Comparison of ENCODE assay signal across 22 mouse cellular contexts in genomic region chr10:69643481-69643880, GRCm38 (mm10).
A peak's percentile ranks its signal among the peaks of the same experiment; 100 is the strongest.
DNase-seq lines count a peak whose midpoint lies in the region; ATAC-seq and TF ChIP-seq lines count a peak whose summit lies in the region.
"Had no signal": no experiment of that assay in that cellular context is flagged by ENCODE, and none has a peak within 500 bp of the region (broad histone marks: within the 10 kb centered on the region; RNA-seq: fewer than 3 reads in every experiment).

No protein-coding gene starts in this region.

- no peak overlapping the region for H3K9ac ChIP-seq in heart, embryonic 11.5 days (ENCODE audit: low read depth, low read length)
- H3K9ac ChIP-seq: forebrain, embryonic 15.5 days; hindbrain, embryonic 14.5 days; liver, embryonic 13.5 days; lung, embryonic 15.5 days; midbrain, embryonic 13.5 days had no signal

- H3K4me3 ChIP-seq in gastrocnemius, adult 2 months, result no peak overlapping the region
- no peak overlapping the region for H3K4me3 ChIP-seq in layer of hippocampus, adult 2 months
- no peak overlapping the region for H3K4me3 ChIP-seq in cortical plate, adult 2 months (ENCODE audit: insufficient read depth, low read length)
- H3K4me3 ChIP-seq in heart, embryonic 11.5 days (ENCODE audit: low read depth, low read length), result no peak overlapping the region
- H3K4me3 ChIP-seq: erythroblast, embryonic 14.5 days; forebrain, embryonic 15.5 days; heart, adult 2 months; limb, embryonic 10.5 days; liver, embryonic 13.5 days; lung, embryonic 15.5 days; midbrain, embryonic 13.5 days; myocyte had no signal

- peak; percentile 44; the same call in 1 of the 2 replicates for ATAC-seq in heart, embryonic 11.5 days (replicated peaks; ENCODE audit: insufficient number of reproducible peaks, low FRiP score, low TSS enrichment)
- ATAC-seq: forebrain, embryonic 15.5 days; intestine, embryonic 16.5 days; midbrain, embryonic 13.5 days had no signal

- H3K4me1 ChIP-seq in cortical plate, adult 2 months (ENCODE audit: control insufficient read depth, insufficient read depth, low read length), result peaks cover 4% of the 10 kb centered on the region; the same call in 1 of the 2 replicates
- peaks cover 28% of the 10 kb centered on the region for H3K4me1 ChIP-seq in heart, embryonic 11.5 days (ENCODE audit: control insufficient read depth, insufficient read depth, low read length)
- H3K4me1 ChIP-seq: liver, embryonic 13.5 days; lung, embryonic 15.5 days had no signal

- intact Hi-C loops in gastrocnemius, adult 2 months (cut with DNase I), result no loop called here

- no peak for TF ChIP-seq POLR2A in cortical plate, adult 2 months (IDR thresholded peaks at IDR 0.05; ENCODE audit: extremely low read depth, insufficient read depth, low read length)

- peak; percentile 39 for DNase-seq in gastrocnemius, adult 2 months
- no peak for DNase-seq in gastrocnemius, postnatal 4 days (ENCODE audit: low spot score in 2 of 2)
- peak in 1 of 2 experiments; percentile 6 for DNase-seq in layer of hippocampus, adult 2 months (ENCODE audit: low spot score in 2 of 2)
- DNase-seq in layer of hippocampus, postnatal 14 days (ENCODE audit: low spot score in 2 of 2), result no peak
- no peak for DNase-seq in cerebellum, adult 18-20 months
- DNase-seq in embryo, embryonic 9.5 days (ENCODE audit: extremely low spot score), result no peak
- DNase-seq: B cell, adult 2 months; cerebellum, postnatal 14 days; layer of hippocampus, postnatal 36 days; liver, embryonic 13.5 days; thymus, postnatal 25 days had no signal

- H3K36me3 ChIP-seq in heart, embryonic 11.5 days (ENCODE audit: control insufficient read depth, insufficient read depth, low read length), result no peaks in the 10 kb centered on the region
- H3K36me3 ChIP-seq: forebrain, embryonic 15.5 days; limb, embryonic 10.5 days; liver, embryonic 13.5 days; lung, embryonic 15.5 days; midbrain, embryonic 13.5 days had no signal

- H3K4me2 ChIP-seq in heart, embryonic 11.5 days, result peak overlapping the region; percentile 18
- H3K4me2 ChIP-seq: forebrain, embryonic 15.5 days; hindbrain, embryonic 14.5 days; liver, embryonic 13.5 days; lung, embryonic 15.5 days; midbrain, embryonic 13.5 days had no signal

- WGBS in heart, embryonic 11.5 days (ENCODE audit: insufficient replicate concordance), result 27% methylated on average over 3 of the region's 3 CpGs

- no peaks in the 10 kb centered on the region for H3K9me3 ChIP-seq in heart, embryonic 11.5 days (replicated peaks; ENCODE audit: control insufficient read depth, low read length)
- H3K9me3 ChIP-seq: forebrain, embryonic 15.5 days; limb, embryonic 10.5 days; liver, embryonic 13.5 days; lung, embryonic 15.5 days; midbrain, embryonic 13.5 days had no signal

- H3K27me3 ChIP-seq in heart, embryonic 11.5 days (ENCODE audit: control insufficient read depth, insufficient read depth, low read length), result no peaks in the 10 kb centered on the region
- H3K27me3 ChIP-seq: forebrain, embryonic 15.5 days; liver, embryonic 13.5 days; lung, embryonic 15.5 days; midbrain, embryonic 13.5 days had no signal

- no peak for TF ChIP-seq CTCF in gastrocnemius, adult 2 months (IDR thresholded peaks at IDR 0.05)
- no peak for TF ChIP-seq CTCF in layer of hippocampus, adult 2 months (conservative IDR thresholded peaks at IDR 0.05)
- TF ChIP-seq CTCF in cortical plate, adult 2 months (IDR thresholded peaks at IDR 0.05; ENCODE audit: extremely low read depth, insufficient read depth, low read length), result no peak

- H3K27ac ChIP-seq in gastrocnemius, adult 2 months, result no peak overlapping the region; the same call in 1 of the 2 replicates
- H3K27ac ChIP-seq in layer of hippocampus, adult 2 months, result peak overlapping the region; percentile 46; the same call in 1 of the 2 replicates
- H3K27ac ChIP-seq in cortical plate, adult 2 months (ENCODE audit: insufficient read depth, low read length), result peak overlapping the region; percentile 57
- peak overlapping the region; percentile 77 for H3K27ac ChIP-seq in heart, embryonic 11.5 days (ENCODE audit: low read depth, low read length)
- H3K27ac ChIP-seq: forebrain, embryonic 15.5 days; heart, adult 2 months; hindbrain, embryonic 14.5 days; limb, embryonic 10.5 days; liver, embryonic 13.5 days; lung, embryonic 15.5 days; midbrain, embryonic 13.5 days had no signal
